Mouse (Mus musculus) mouse embryonic stem cell (cell line): ENCODE results near the gene Tia1.

Experiments
- in situ Hi-C, 2 experiments: fragments of 300-500 bp; cut with MboI; formaldehyde crosslinking; loops; 1 replicate in 1 of 2; 3 replicates in 1 of 2; pipeline ENCODE4 v1.14.3; 2019 to 2020; ENCODE audit warnings: low sequenced_read_pairs in 2 of 2, low pct_unique_long_range_greater_than_20kb in 1 of 2, mixed read lengths in 1 of 2; ENCODE audit not compliant: unreplicated experiment in 1 of 2

Tia1 gene

DNA sequence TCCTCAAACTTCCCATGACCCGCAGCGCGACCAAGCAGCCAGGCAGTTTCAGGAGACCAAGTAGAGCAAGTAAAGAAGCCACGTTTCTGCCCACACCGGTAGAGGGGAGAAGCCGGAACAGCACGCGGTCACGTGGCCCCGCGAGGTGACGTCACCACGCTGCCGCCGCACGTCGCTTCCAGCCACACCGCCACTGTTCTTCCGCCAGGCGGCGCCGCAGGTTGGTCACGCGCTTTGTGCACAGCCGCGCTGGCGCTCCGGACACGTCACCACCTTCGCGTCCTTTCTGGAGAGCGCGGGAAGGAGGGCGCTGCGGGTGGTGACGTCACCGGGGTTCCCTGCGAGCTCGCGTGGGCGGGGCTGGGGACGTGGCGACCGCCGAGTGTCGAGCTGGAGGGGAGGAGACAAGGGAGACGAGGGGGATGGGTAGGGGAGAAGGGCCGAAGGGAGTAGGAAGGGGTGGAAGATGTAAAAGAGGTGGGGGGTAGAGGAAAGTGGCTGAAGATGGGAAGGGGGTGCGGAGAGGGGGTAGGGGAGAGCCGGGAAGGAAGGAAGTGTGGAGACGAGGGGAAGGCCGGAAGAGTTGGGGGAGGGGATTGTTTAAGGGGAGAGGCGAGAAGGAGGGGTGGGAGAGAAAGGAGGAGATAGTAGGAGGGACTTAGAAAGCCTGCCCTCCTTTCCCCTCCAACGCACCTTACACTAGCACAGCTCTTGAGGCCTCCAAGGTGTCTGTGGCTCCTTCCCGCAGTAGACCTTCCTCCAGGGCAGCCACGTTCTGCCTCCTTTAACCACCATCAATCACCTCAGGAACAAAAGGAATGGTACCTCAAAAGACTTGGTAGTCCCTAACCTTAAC lies 68.3 kb downstream of the Tia1 start:
- in situ Hi-C loops, result no loop called here

DNA sequence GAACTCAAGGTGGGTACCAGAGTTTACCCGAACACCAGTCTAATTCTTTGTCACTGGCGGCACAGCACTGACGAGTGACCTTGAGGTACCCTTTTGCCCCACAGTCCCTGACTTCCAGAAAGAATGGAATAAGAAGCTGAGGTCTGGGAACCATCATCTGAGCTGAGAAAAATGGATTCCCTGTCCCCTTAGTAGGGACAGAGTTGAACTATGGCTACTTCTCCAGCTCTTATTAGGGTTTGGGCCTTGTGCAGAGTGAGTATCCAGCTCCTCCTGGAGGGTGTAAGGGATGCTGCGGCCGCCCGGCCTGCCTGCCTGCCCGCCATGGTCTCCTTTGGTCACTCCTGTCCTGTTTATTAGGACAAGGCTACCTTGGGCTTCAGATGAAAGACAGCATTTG lies 69.1 kb downstream of the Tia1 start:
- in situ Hi-C loops, result no loop called here

DNA sequence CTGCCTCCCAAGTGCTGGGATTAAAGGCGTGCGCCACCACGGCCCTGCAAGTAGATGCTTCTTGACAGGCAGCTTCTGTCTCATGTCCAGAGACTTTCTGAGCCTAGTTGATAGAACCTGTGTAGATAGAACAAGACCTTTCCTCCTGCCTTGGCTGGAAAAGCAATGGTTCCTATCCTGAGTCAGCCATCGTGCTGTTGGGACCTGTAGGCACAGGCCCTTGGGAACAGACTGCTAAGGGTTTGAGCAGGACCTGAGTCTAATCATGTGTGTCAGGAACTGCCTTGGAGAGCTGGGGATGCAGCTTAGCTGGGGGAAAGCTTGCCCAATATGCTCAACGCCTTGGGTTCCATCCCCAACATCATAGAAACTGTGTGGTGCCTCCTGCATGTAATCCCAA lies 70.1 kb downstream of the Tia1 start:
- in situ Hi-C loops, result no loop called here

DNA sequence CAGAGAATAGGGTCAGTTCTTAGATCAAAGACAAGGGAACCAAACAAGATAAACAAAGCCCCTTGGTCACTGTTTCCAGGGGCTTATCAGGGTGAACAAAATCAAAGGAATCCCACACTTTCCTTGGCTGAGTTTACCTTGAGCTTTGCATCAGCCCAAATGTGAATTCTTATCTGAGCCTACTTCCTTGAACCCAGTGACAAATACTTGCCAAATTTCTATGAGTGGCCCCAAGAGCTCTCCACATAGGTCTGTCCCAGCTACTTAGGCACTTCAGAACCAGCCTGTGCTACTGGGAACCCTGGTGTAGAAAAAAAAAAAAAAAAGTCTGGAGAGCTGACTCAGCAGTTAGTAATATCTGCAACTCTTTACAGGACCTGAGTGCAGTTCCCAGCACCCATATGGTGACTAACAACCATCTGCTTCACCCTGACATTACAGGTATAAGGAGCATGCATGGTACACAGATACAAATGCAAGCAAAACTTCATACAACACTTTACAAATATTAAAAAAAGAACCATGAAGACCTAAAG lies 70.7 kb downstream of the Tia1 start:
- in situ Hi-C loops, result no loop called here

DNA sequence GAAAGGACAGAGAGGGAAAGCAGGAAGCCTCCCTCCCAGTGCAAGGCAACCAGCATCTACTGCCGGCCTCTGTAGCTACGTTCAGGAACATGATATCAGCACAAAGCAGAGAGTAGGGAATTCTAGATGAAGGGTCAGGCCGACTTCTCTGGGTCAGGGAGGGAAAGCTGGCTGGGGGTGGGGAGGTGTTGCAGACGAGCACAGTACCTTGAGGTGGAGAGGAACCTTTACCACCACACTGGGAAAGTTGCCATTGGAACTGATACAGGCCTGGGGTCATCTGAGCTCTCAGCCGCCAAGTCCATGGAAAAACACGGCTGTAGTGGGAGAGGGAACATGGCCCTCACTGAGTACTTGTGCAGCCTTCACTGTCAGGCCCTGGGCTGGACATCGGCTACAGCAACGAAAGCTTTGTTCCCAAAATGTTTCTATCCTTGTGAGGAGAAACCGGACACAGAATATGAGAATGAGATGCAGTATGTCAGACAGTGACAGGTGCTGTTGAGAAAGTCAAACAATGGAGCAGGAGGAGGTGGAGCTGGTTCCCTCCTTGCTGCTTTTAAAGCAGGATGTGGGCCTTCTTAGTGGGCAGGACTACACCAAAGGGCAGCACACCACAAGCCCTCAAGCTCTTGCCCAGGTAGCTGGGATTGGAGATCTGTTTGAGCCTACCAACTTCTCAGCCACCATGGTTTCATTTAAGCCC lies 71.6 kb downstream of the Tia1 start:
- in situ Hi-C loops, result no loop called here

DNA sequence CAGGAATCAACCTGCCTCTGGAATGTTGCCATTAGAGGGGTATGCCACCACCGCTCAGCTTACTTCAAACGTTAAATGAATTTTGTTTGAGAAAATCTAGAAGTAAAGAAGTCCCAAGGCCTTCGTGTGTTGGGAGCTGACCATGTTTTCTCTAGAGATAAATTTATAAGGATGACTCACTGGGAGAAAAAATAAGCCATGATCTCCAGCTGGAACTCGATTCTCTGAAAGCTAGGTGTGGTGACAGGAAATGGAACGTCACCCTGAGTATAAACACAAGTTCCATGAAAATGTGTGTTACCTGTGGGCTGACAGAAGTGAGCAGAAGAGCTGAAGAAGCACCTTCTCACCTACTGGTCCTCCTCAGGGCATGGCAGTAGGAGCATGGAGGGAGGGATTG lies 72.9 kb downstream of the Tia1 start:
- in situ Hi-C loops, result no loop called here

DNA sequence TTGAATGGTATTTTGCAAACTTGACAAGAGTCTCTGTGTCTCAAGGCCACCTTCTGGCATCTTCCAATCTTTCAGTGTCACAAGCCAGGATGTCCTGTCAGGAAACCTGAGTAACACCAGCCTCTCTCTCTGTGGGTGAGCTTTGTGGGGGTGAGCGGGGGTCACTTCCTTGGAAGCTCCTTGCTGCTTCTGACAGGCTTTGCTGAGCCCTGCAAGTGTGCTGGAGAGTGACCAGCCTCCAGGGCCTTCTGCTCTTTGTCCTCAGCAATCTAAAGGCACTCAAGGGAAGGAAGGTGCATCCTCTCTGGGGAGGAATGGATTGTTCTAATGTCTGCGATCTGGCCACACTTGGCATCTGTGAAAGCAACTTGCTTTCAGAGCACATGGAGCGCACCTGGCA lies 75.3 kb downstream of the Tia1 start:
- in situ Hi-C loops, result no loop called here

- in situ Hi-C loops, result no loop called here
Observed at GRCm38 (mm10) chr6:86479816-86480188, 75.8 kb downstream of the Tia1 start.

- in situ Hi-C loops, result no loop called here
Observed at GRCm38 (mm10) chr6:86480189-86480831, 76.3 kb downstream of the Tia1 start.

- in situ Hi-C loops, result no loop called here
Observed at GRCm38 (mm10) chr6:86481871-86482270, 77.9 kb downstream of the Tia1 start.
